Mouse (Mus musculus): ENCODE results near the gene Actl10. TPM values are rescaled to one million over a fixed set of nuclear protein-coding genes. Genes with fewer than 3 reads are reported as not detected.

Actl10 gene
- total RNA-seq, 1 experiment from 2014 or later = not detected

Other genes with a start within 250 kb of the Actl10 start
- gene Bpifb9b, start 244.5 kb upstream of the Actl10 start, total RNA-seq (2017) = not detected in 2 replicates
- gene Cdk5rap1, start 178.8 kb upstream of the Actl10 start, total RNA-seq (2017) = 9.8 and 10.1 TPM in 2 replicates
- 0.86 and 2.4 TPM in 2 replicates for gene Snta1, start 143.7 kb upstream of the Actl10 start, total RNA-seq (2017)
- 23.9 and 24.7 TPM in 2 replicates for gene Cbfa2t2, start 115.3 kb upstream of the Actl10 start, total RNA-seq (2017)
- 1.2 TPM in 1 of 2 replicates, not detected in the other for gene 1700003F12Rik, start 4.7 kb upstream of the Actl10 start, total RNA-seq (2017)
- gene Necab3, start 7.1 kb downstream of the Actl10 start, total RNA-seq (2017) = not detected in 2 replicates
- gene E2f1, start 18.1 kb downstream of the Actl10 start, total RNA-seq (2017) = 0.98 and 1.5 TPM in 2 replicates
- 7.4 and 10.9 TPM in 2 replicates for gene Pxmp4, start 51.9 kb downstream of the Actl10 start, total RNA-seq (2017)
- 3.3 and 4.3 TPM in 2 replicates for gene Zfp341, start 61.5 kb downstream of the Actl10 start, total RNA-seq (2017)
- gene 4930519P11Rik, start 61.7 kb downstream of the Actl10 start, total RNA-seq (2017) = 4.8 and 5.4 TPM in 2 replicates
- gene Chmp4b, start 99.9 kb downstream of the Actl10 start, total RNA-seq (2017) = 151 and 159 TPM in 2 replicates
- gene Gm14214, start 218.3 kb downstream of the Actl10 start, total RNA-seq (2017) = not detected in 2 replicates
- gene Raly, start 239.3 kb downstream of the Actl10 start, total RNA-seq (2017) = 106 and 108 TPM in 2 replicates
- gene a, start 239.6 kb downstream of the Actl10 start, total RNA-seq (2017) = not detected in 2 replicates